Mouse (Mus musculus) olfactory bulb, adult 2 months (tissue): ENCODE data around the gene Ppp5c.

Source experiments
- CTCF ChIP-seq: fragments of 200-500 bp; IDR thresholded peaks from 2 replicates; pipeline ENCODE4 v1.5.1; 2012; ENCODE audit warnings: low read depth, mild to moderate bottlenecking, low read length, moderate library complexity; ENCODE audit not compliant: insufficient read depth
- POLR2A ChIP-seq: fragments of 200-500 bp; IDR thresholded peaks from 2 replicates; pipeline ENCODE4 v1.6.1; 2012; ENCODE audit warnings: mild to moderate bottlenecking, low read depth, low read length, moderate library complexity; ENCODE audit not compliant: insufficient read depth

- TF ChIP-seq CTCF (no peak), POLR2A (no peak)
These were observed 40.1 kb downstream of the Ppp5c start for GRCm38 (mm10) chr7:16987541-16988149.
